Mouse (Mus musculus): ENCODE data around the gene Ufsp1.
"Not testable (repeated sequence)": the region's sequence is repeated elsewhere in the genome, so short reads cannot be mapped to it uniquely, and the experiment has no call there.

Ufsp1 gene

DNA sequence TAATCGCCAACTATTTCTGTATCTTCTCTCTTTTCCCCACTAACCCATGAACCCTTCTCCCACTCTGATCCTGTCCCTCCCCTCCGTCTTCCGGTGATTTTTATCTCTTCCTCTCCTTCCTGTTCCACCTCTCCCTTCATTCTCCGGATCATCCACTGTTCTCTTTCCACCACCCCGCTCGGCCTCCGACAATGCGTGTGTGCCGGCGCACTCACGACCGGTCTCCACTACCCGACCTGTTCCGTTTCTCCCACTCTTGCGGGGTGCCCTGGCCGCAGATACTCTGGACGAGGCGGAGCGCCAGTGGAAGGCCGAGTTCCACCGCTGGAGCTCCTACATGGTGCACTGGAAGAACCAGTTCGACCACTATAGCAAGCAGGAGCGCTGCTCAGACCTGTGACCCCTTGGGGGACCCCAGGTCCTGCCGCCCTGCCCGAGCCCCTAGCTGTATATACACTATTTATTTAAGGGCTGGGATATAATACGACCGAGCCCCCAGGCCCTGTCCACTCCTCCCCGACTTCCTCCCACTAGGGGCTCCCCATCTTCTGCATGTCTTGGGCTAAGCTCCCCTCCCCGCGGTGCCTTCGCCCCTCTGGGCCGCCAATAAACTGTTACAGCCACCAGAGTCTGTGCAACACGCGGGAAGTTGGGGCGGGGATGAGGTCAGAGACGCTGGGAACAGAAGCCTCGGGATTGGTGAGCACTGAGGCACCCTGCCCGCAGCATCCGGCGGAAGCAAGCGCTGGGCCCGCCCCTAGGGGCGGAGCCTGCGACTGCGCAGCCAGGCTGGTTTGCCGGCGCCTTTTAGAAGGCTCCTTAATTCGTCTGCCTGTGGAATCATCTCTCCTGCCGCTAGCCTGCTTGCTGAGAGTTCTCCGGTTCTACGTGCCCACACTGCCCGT, at the start of gene Ufsp1:
Gene Ufsp1, plus strand, starts transcription at position 791 of the 905 bp plus-strand sequence.
- peak; percentile 96 for DNase-seq (ENCODE audit: low spot score in 2 of 2)

DNA sequence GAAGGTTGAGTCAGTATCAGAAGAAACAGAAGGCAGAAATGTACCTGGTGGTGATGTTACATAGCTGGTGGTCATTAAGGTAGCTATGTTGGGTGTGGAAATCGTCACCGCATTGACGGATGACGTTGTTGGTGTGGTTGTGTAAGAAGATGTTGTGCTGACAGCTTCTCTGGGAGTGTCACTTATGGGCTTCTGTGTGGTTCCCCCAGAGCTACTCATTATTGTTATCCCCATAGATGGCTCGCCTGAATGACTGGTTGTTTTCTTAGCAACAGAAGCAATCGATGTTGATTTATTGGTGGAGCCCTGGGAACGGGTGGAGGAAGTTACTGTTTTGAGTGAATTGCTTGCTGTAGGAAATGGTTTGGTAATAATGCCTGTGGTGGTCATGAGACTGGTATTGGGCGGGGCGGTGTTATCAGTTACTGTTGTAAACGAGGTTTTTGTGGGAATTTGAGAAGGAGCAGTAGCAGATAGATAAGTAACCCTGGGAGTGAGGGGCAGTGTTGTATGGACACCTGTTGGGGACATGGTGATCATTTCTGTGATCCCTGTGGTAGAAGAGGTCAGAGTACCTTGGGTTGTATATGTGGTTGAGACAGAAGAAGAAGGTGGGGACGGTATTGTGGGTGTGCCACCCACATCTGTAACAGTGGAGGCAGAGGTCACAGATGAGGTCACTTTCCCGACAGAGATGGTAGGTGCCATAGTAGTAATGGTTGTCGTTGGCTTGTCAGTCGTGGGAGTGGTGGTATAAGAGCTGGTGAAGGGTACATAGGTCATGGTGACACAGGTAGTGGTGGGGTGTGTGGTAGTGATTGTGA, 30.3 kb upstream of the Ufsp1 start:
- no peak for DNase-seq (ENCODE audit: low spot score in 2 of 2)

DNA sequence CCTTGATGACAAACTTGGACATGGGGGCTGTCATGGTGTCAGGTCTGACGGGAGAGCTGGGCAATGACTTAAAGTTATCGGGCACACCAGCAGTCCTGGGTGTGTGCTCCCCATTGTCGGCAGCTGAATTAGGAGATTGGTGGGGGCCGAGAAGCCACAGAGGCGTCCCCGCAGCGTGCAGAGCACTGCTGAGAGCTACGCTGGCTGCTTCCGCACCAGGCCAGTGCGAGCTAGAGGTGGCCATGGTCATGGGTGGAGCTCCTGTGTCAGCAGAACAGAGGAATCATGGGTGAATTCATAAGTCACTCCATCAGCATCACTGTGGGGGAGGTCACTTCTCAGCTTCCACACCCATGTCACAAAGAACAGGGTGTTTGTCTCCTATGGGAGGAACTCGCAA, 29.6 kb upstream of the Ufsp1 start:
- no peak for DNase-seq (ENCODE audit: low spot score in 2 of 2)

- no peak for DNase-seq (ENCODE audit: low spot score in 2 of 2)
These were observed 26.1 kb upstream of the Ufsp1 start for GRCm38 (mm10) chr5:137268131-137268910.

- DNase-seq (ENCODE audit: low spot score in 2 of 2) = no peak
These were observed 16.8 kb upstream of the Ufsp1 start for GRCm38 (mm10) chr5:137277360-137278342.

DNA sequence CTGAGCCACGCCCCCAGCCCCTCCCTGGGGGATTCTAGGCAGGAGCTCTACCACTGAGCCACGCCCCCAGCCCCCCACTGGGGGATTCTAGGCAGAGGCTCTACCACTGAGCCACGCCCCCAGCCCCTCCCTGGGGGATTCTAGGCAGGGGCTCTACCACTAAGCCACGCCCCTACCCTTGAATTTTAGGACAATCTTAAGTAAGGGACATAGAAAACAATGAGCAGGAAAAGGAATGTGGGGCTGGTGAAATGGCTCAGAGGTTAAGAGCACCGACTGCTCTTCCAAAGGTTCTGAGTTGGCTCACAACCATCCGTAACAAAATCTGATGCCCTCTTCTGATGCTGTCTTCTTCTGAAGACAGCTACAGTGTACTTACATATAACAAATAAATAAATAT, 10.0 kb upstream of the Ufsp1 start:
- DNase-seq (ENCODE audit: low spot score in 2 of 2) = not testable (repeated sequence)

GRCm38 (mm10) chr5:137285045-137285444, 9.4 kb upstream of the Ufsp1 start:
- no peak for DNase-seq (ENCODE audit: low spot score in 2 of 2)

GRCm38 (mm10) chr5:137285986-137286385, 8.4 kb upstream of the Ufsp1 start:
- no peak for DNase-seq (ENCODE audit: low spot score in 2 of 2)

DNA sequence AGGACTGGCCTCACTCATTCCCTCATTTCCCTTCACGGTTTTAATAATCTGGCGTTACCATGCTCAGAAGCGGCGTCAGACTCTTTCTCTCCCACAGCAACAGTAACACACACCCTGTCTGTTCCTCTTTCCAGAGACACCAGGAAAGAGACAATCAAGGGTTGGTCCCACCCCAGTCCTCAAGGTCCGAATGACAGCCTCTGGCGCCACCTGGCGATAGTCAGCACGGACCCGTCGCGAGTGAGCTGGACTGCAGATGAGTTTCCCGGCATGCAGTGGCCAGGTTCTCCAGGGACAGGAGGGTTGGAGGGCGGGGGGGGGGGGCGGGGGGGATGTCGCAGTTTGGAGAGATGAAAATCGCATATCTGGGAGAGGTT, 7.8 kb upstream of the Ufsp1 start:
- DNase-seq (ENCODE audit: low spot score in 2 of 2) = peak; percentile 87 to 91

DNA sequence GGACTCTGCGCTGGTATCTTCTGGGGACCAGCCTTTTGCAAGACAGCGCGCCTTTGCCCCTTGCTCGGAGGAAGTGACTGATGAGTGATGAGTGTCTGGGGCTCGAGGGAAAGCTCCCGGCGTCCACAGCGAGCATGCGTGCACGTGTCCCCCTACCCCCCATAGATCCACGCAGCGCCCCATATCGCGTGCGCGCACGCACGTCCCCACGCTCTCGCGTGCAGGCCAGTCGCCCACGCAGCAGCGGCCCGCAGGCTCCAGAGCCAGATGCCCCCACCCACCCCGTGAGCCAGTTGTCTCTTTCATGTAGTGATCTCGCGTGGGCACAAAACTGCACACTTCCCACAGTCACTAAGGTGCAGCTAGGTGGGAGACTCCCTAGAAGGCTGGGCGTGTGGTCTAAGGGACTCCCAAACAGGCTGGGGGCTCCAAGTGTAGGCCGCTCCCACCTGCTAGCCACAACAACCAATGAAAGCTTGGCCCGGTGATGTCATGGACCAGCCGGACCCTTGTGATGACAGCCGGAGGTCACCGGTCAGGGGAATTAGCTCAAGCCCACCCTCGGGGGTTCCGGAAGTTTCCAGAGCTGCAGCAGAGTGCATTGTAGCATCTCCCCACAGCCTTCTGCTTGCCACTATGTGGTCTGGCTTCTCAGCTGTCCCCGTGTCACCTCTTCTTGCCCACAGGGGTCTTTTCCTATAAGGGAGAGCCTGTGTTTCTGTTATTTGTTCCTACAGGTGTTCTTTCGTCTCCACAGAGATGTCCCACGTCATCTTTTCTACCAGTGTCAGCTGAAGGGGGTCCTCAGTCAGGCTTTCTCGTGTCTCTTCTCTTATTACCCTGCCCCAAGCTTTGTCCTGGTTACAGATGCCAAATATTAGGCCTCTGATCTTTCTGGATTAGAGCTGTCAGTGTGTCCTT, 7.1 kb upstream of the Ufsp1 start, which contains the start of gene Ache:
Gene Ache, plus strand, starts transcription at position 488 of the 921 bp plus-strand sequence.
- DNase-seq (ENCODE audit: low spot score in 2 of 2) = peak; percentile 71 to 78

DNA sequence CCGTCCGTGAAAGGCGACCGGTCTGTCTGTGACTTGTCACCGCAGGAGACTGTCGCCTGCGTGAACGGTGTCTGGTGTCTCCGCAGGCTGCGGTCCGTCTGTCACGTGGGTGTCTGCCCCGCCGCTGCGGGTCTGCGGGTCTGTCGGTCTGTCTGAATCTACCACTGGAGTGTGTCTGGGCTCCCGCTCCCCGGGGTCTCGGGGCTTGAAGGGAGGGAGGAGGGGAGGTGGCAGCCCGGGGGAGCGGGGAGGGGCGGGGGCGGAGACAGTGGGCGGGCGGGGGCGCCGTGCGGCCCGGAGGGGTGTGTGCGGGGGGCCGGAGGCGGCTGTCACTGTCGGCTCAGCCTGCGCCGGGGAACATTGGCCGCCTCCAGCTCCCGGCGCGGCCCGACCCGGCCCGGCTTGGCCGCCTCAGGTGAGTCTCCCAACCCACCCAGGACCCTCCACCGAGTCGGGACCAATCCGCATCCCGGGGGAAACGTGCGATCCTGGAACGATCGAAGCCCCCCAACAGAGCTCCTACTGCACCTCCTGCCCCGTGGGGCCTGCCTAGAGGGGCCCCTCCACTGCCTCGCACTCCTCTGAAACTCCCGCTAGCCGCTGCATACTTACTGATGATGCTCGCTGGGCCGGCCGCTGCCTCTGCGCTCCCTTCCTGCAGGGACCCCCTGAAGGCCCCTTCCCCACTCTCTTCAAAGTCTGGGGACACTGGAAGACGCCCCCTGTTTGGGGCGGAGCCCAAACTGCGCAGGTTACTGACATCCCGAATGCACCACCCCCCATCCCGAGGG, 6.3 kb upstream of the Ufsp1 start:
- DNase-seq (ENCODE audit: low spot score in 2 of 2) = peak; percentile 60 to 70

DNA sequence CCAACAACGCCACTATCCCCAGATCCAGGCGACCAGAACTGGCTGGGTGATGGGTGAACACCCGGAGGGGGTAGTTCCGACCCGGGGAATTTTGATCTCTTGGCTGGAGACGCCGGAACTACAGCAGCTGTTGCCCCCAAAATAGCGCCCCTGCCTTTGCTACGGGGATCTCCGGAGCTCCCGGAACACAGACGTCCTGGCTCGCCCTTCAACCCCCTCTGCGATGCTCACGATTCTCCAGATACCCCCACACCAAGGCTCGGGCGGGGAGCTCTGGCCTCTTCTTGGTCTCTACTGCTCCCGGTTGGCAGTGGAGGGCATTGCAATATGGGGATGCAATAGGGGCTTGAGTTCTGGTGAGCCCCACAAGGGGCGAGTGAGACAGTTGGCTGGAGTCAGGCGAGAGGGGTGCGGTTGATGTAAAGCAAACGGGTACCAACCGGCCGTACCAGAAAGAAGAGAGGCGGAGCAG, 5.4 kb upstream of the Ufsp1 start:
- peak in 1 of 2 experiments; percentile 48 for DNase-seq (ENCODE audit: low spot score in 2 of 2)

DNA sequence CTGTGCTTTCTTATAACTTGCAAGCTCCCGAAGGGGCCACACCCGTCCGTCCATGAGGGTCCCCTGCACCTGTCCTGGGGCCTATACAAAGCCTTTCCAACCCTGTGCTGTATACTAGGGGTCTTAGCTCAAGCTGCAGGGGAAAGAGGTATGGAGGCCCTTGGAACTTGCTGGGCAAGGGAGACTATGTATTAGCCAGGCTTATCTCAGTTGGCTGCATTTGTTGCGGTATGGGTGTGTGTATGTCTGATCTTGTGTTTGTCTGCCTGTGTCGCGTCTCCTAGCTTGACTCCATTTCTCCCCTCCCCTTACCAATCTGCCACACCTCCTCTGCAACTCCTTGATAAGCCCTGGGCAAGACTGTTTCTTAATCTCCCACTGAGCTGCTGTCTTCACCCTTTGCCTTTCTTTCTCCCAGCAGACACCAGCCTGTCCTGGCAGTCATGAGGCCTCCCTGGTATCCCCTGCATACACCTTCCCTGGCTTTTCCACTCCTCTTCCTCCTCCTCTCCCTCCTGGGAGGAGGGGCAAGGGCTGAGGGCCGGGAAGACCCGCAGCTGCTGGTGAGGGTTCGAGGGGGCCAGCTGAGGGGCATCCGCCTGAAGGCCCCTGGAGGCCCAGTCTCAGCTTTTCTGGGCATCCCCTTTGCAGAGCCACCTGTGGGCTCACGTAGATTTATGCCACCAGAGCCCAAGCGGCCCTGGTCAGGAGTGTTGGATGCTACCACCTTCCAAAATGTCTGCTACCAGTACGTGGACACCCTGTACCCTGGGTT, 4.7 kb upstream of the Ufsp1 start:
- no peak for DNase-seq (ENCODE audit: low spot score in 2 of 2)

DNA sequence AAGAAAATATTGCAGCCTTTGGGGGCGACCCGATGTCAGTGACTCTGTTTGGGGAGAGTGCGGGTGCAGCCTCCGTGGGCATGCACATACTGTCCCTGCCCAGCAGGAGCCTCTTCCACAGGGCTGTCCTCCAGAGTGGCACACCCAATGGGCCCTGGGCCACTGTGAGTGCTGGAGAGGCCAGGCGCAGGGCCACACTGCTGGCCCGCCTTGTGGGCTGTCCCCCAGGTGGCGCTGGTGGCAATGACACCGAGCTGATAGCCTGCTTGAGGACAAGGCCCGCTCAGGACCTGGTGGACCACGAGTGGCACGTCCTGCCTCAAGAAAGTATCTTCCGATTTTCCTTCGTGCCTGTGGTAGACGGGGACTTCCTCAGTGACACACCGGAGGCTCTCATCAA, 3.8 kb upstream of the Ufsp1 start:
- no peak for DNase-seq (ENCODE audit: low spot score in 2 of 2)

GRCm38 (mm10) chr5:137291381-137291926, 3.0 kb upstream of the Ufsp1 start:
- DNase-seq (ENCODE audit: low spot score in 2 of 2) = no peak

- peak; percentile 68 to 71 for DNase-seq (ENCODE audit: low spot score in 2 of 2)
These were observed 1.1 kb upstream of the Ufsp1 start for GRCm38 (mm10) chr5:137293282-137293681.

- no peak for DNase-seq (ENCODE audit: low spot score in 2 of 2)
These were observed 290 bp downstream of the Ufsp1 start for GRCm38 (mm10) chr5:137294744-137295093.

DNA sequence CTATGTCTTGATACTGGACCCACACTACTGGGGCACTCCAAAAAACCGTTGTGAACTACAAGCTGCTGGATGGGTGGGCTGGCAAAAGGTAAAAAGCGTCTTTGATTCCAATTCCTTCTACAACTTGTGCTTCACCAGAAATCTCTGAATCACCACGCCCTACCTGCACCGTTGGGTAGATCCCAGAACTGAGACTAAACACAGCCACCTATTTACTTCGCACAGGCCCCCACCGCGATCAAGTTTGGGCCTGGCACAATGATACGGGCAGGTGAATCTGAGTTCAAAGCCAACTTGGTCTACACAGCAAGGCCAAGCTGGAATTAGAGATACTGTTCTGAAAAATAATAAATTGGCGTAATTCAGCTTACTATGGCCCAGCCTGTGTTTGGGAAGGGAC, 867 bp downstream of the Ufsp1 start:
- DNase-seq (ENCODE audit: low spot score in 2 of 2) = no peak
